Mouse (Mus musculus) MEL (cell line): ENCODE measurements around the gene Rnaset2a. TPM values are rescaled to one million over a fixed set of nuclear protein-coding genes. Genes with fewer than 3 reads are reported as not detected.

ENCODE experiments used
- DNase-seq: peaks from one replicate; pipeline ENCODE4 v3.0.0; 2011; ENCODE audit warnings: low read depth, low spot score
- H3K27ac ChIP-seq: 2 replicates; pipeline ENCODE4 v1.5.1; 2012; ENCODE audit warnings: low read depth, mild to moderate bottlenecking, control low read depth, low read length, moderate library complexity; ENCODE audit not compliant: control insufficient read depth
- H3K27me3 ChIP-seq, 2 experiments: fragments of 150-350 bp in 1 of 2; sonication (generic) in 1 of 2; 2 replicates each; pipeline ENCODE4 v1.6.1; 2012; ENCODE audit warnings: low read length in 2 of 2, mild to moderate bottlenecking in 2 of 2, improper control_type of control experiment in 1 of 2, moderate library complexity in 1 of 2; ENCODE audit not compliant: insufficient read depth in 2 of 2, control insufficient read depth in 1 of 2
- H3K36me3 ChIP-seq, 2 experiments: 2 replicates each; pipeline ENCODE4 v1.6.1; 2012 to 2014; ENCODE audit warnings: low read length in 2 of 2, improper control_type of control experiment in 1 of 2, inconsistent platforms in 1 of 2, mild to moderate bottlenecking in 1 of 2; ENCODE audit not compliant: insufficient read depth in 2 of 2, control insufficient read depth in 1 of 2
- H3K4me1 ChIP-seq, 2 experiments: fragments of 150-350 bp in 1 of 2; sonication (generic) in 1 of 2; 2 replicates each; pipeline ENCODE4 v1.6.1; 2012; ENCODE audit warnings: low read length in 2 of 2, improper control_type of control experiment in 1 of 2, mild to moderate bottlenecking in 1 of 2; ENCODE audit not compliant: insufficient read depth in 2 of 2, control insufficient read depth in 1 of 2
- H3K4me3 ChIP-seq, 2 experiments: fragments of 150-350 bp in 1 of 2; sonication (generic) in 1 of 2; 2 replicates each; pipeline ENCODE4 v1.5.1; 2012; ENCODE audit warnings: low read depth in 2 of 2, low read length in 2 of 2, mild to moderate bottlenecking in 2 of 2, moderate library complexity in 2 of 2, control low read depth in 1 of 2, improper control_type of control experiment in 1 of 2; ENCODE audit not compliant: control insufficient read depth in 1 of 2, insufficient read depth in 1 of 2
- H3K79me2 ChIP-seq: 2 replicates; pipeline ENCODE4 v1.6.1; 2012; ENCODE audit warnings: mild to moderate bottlenecking, low read length, moderate library complexity; ENCODE audit not compliant: control insufficient read depth, poor library complexity, insufficient read depth
- H3K9ac ChIP-seq: 2 replicates; pipeline ENCODE4 v1.6.1; 2012; ENCODE audit warnings: low read depth, mild to moderate bottlenecking, control low read depth, low read length, moderate library complexity; ENCODE audit not compliant: control insufficient read depth, poor library complexity, severe bottlenecking
- H3K9me3 ChIP-seq: fragments of 150-350 bp; sonication (generic); replicated peaks from 2 replicates; pipeline ENCODE4 v1.6.1; 2012; ENCODE audit warnings: mild to moderate bottlenecking, low read length, improper control_type of control experiment, moderate library complexity; ENCODE audit not compliant: insufficient read depth
- BHLHE40 ChIP-seq: IDR thresholded peaks from 2 replicates; pipeline ENCODE4 v1.6.1; 2012; ENCODE audit warnings: low read depth, mild to moderate bottlenecking, inconsistent platforms, low read length, improper control_type of control experiment, borderline replicate concordance
- CHD1 ChIP-seq: IDR thresholded peaks from 2 replicates; pipeline ENCODE4 v1.6.1; 2012; ENCODE audit warnings: low read depth, mild to moderate bottlenecking, inconsistent platforms, low read length, improper control_type of control experiment
- CHD2 ChIP-seq: IDR thresholded peaks from 2 replicates; pipeline ENCODE4 v1.6.1; 2011; ENCODE audit warnings: low read length, improper control_type of control experiment
- ELF1 ChIP-seq: IDR thresholded peaks from 2 replicates; pipeline ENCODE4 v1.6.1; 2014; ENCODE audit warnings: low read depth, mild to moderate bottlenecking, inconsistent platforms, low read length, improper control_type of control experiment, moderate library complexity
- ETS1 ChIP-seq: IDR thresholded peaks from 2 replicates; pipeline ENCODE4 v1.6.1; 2012; ENCODE audit warnings: low read depth, mild to moderate bottlenecking, inconsistent platforms, low read length, improper control_type of control experiment, moderate library complexity
- GABPA ChIP-seq: IDR thresholded peaks from 2 replicates; pipeline ENCODE4 v1.6.1; 2012; ENCODE audit warnings: low read depth, mild to moderate bottlenecking, inconsistent platforms, low read length, improper control_type of control experiment, moderate library complexity
- HCFC1 ChIP-seq: IDR thresholded peaks from 2 replicates; pipeline ENCODE4 v1.6.1; 2012; ENCODE audit warnings: low read depth, mild to moderate bottlenecking, inconsistent platforms, low read length, improper control_type of control experiment, moderate library complexity
- KAT2A ChIP-seq: conservative IDR thresholded peaks from 2 replicates; pipeline ENCODE4 v1.6.1; 2012; ENCODE audit warnings: low read depth, low read length, improper control_type of control experiment, inconsistent platforms
- MAFK ChIP-seq: IDR thresholded peaks from 2 replicates; pipeline ENCODE4 v1.6.1; 2011; ENCODE audit warnings: low read depth, mild to moderate bottlenecking, low read length, improper control_type of control experiment, borderline replicate concordance
- MAZ ChIP-seq: IDR thresholded peaks from 2 replicates; pipeline ENCODE4 v1.6.1; 2012; ENCODE audit warnings: low read depth, mild to moderate bottlenecking, inconsistent platforms, low read length, improper control_type of control experiment
- MXI1 ChIP-seq: IDR thresholded peaks from 2 replicates; pipeline ENCODE4 v1.6.1; 2011; ENCODE audit warnings: mild to moderate bottlenecking, low read depth, low read length, improper control_type of control experiment
- NELFE ChIP-seq: IDR thresholded peaks from 2 replicates; pipeline ENCODE4 v1.6.1; 2011; ENCODE audit warnings: low read depth, low read length, improper control_type of control experiment
- POLR2AphosphoS5 ChIP-seq: IDR thresholded peaks from 2 replicates; pipeline ENCODE4 v1.6.1; 2012; ENCODE audit warnings: low read depth, borderline replicate concordance, mild to moderate bottlenecking, inconsistent platforms, low read length, moderate library complexity, mixed read lengths
- RAD21 ChIP-seq: IDR thresholded peaks from 2 replicates; pipeline ENCODE4 v1.6.1; 2011; ENCODE audit warnings: mild to moderate bottlenecking, low read depth, low read length, improper control_type of control experiment
- RCOR1 ChIP-seq: IDR thresholded peaks from 2 replicates; pipeline ENCODE4 v1.6.1; 2012; ENCODE audit warnings: low read depth, mild to moderate bottlenecking, inconsistent platforms, low read length, improper control_type of control experiment
- SIN3A ChIP-seq: IDR thresholded peaks from 2 replicates; pipeline ENCODE4 v1.6.1; 2012; ENCODE audit warnings: low read length, improper control_type of control experiment, inconsistent platforms
- TBP ChIP-seq: IDR thresholded peaks from 2 replicates; pipeline ENCODE4 v1.8.0; 2011; ENCODE audit warnings: low read depth, low read length, improper control_type of control experiment
- USF2 ChIP-seq, 2 experiments: IDR thresholded peaks; 2 replicates each; pipeline ENCODE4 v1.6.1; 2011 to 2012; ENCODE audit warnings: improper control_type of control experiment in 2 of 2, low read length in 2 of 2, borderline replicate concordance in 1 of 2, inconsistent platforms in 1 of 2, low read depth in 1 of 2, mild to moderate bottlenecking in 1 of 2; ENCODE audit not compliant: insufficient read depth in 1 of 2
- ZC3H11A ChIP-seq: IDR thresholded peaks from 2 replicates; pipeline ENCODE4 v1.6.1; 2012; ENCODE audit warnings: low read depth, mild to moderate bottlenecking, inconsistent platforms, low read length, improper control_type of control experiment
- ZKSCAN1 ChIP-seq: IDR thresholded peaks from 2 replicates; pipeline ENCODE4 v1.6.1; 2012; ENCODE audit warnings: low read depth, mild to moderate bottlenecking, inconsistent platforms, low read length, improper control_type of control experiment, moderate library complexity
- ZNF384 ChIP-seq: IDR thresholded peaks from 2 replicates; pipeline ENCODE4 v1.6.1; 2012; ENCODE audit warnings: low read depth, mild to moderate bottlenecking, inconsistent platforms, low read length, improper control_type of control experiment
- polyA plus RNA-seq, 2 experiments: library from polyadenylated mRNA; stranded (reverse) in 1 of 2; unstranded in 1 of 2; fragments of >175 nt in 1 of 2; fragments of >200 nt in 1 of 2; gene quantifications; 2 replicates each; pipeline versions ENCODE4 v1.2.1 to v1.2.4; 2012; ENCODE audit warnings: low replicate concordance in 2 of 2, low read depth in 1 of 2; ENCODE audit not compliant: insufficient read length in 2 of 2, insufficient read depth in 1 of 2, missing spikeins in 1 of 2
- total RNA-seq: library from RNA; depleted of rRNA; stranded (reverse); fragments of 300-350 nt; gene quantifications from 2 replicates; pipeline ENCODE4 v1.2.3, GENCODE M21; 2012

Rnaset2a gene
- total and polyA plus RNA-seq, 3 experiments = 11.6 to 49.3 TPM; not detected in 1

GRCm38 (mm10) chr17:8177090-8177489, 29.2 kb upstream of the Rnaset2a start:
- H3K4me3 ChIP-seq = no peak overlapping the region
- no peaks in the 10 kb centered on the region for H3K27me3 ChIP-seq
- H3K36me3 ChIP-seq = peaks cover 0 to 47% of the 10 kb centered on the region in 2 experiments; a peak in 2 of 4 replicates
- TF ChIP-seq ZKSCAN1 (no peak), TBP (no peak), POLR2AphosphoS5 (no peak), RAD21 (no peak), ETS1 (no peak), MAFK (no peak), SIN3A (no peak), ZNF384 (no peak), GABPA (no peak), KAT2A (no peak), MAZ (no peak), ZC3H11A (no peak), ELF1 (no peak), HCFC1 (no peak), USF2 (IDR thresholded peaks at IDR 0.05; ENCODE audit: borderline replicate concordance in 1 of 2, insufficient read depth in 1 of 2, low read depth in 1 of 2, low read length in 2 of 2) (no peak), RCOR1 (no peak), CHD2 (no peak)
- H3K27ac ChIP-seq = no peak overlapping the region
- H3K79me2 ChIP-seq = no peaks in the 10 kb centered on the region; the same call in 1 of the 2 replicates
- no peak for DNase-seq
- H3K4me1 ChIP-seq = no peaks in the 10 kb centered on the region
- H3K9me3 ChIP-seq = no peaks in the 10 kb centered on the region
- no peak overlapping the region for H3K9ac ChIP-seq

- H3K27ac ChIP-seq = no peak overlapping the region
- no peaks in the 10 kb centered on the region for H3K4me1 ChIP-seq
- H3K9me3 ChIP-seq = no peaks in the 10 kb centered on the region
- peaks cover 7% of the 10 kb centered on the region for H3K79me2 ChIP-seq
- peaks cover 0 to 49% of the 10 kb centered on the region in 2 experiments; a peak in 3 of 4 replicates for H3K36me3 ChIP-seq
- H3K9ac ChIP-seq = no peak overlapping the region
- no peaks in the 10 kb centered on the region for H3K27me3 ChIP-seq
- H3K4me3 ChIP-seq = no peak overlapping the region
- no peak for DNase-seq
- TF ChIP-seq MXI1 = no peak
- TF ChIP-seq CHD2 = no peak
- TF ChIP-seq NELFE = no peak
- TF ChIP-seq BHLHE40 = no peak
- no peak for TF ChIP-seq RCOR1
- TF ChIP-seq CHD1 = no peak
Measured at GRCm38 (mm10) chr17:8171081-8171480, 23.2 kb upstream of the Rnaset2a start.
